Mouse (Mus musculus): ENCODE measurements around the gene Psmg1.

- TF ChIP-seq USF1 (IDR thresholded peaks at IDR 0.05; ENCODE audit: low read depth) (no peak), CTCF (IDR thresholded peaks at IDR 0.05; ENCODE audit: control insufficient read depth, insufficient read depth, insufficient read length) (no peak), MAX (IDR thresholded peaks at IDR 0.05) (no peak), MYOG (IDR thresholded peaks at IDR 0.05; ENCODE audit: control insufficient read depth, extremely low read depth, insufficient read length) (no peak), MYOD1 (IDR thresholded peaks at IDR 0.05; ENCODE audit: control insufficient read depth, insufficient read length, low read depth) (no peak)
Observed at GRCm38 (mm10) chr16:95931509-95931908, 59.3 kb downstream of the Psmg1 start.

All from C2C12 (cell line).